Mouse (Mus musculus): ENCODE measurements around the gene Cdkn2d.

- TF ChIP-seq CTCF (IDR thresholded peaks at IDR 0.05; ENCODE audit: control insufficient read depth, insufficient read depth, insufficient replicate concordance, low read depth, low read length) (no peak), POLR2A (IDR thresholded peaks at IDR 0.05; ENCODE audit: control insufficient read depth, low read depth, low read length) (no peak)
These were observed 41.2 kb upstream of the Cdkn2d start for GRCm38 (mm10) chr9:21332161-21333061.

Measured in testis, adult 2 months (tissue).